Mouse (Mus musculus) layer of hippocampus, adult 9-11 months (tissue): ENCODE results near the gene Hivep3.
A peak's percentile ranks its signal among the peaks of the same experiment; 100 is the strongest.

Source experiments
- DNase-seq: peaks from one replicate; pipeline ENCODE4 v3.0.0; 2022

Gene Hivep3

GRCm38 (mm10) chr4:119733184-119733880 is at the start of gene Hivep3:
Gene Hivep3, plus strand, starts transcription at chr4:119733784.
- DNase-seq, result peak; percentile 99

GRCm38 (mm10) chr4:119685746-119686145 is 47.8 kb upstream of the Hivep3 start:
- no peak for DNase-seq

DNA sequence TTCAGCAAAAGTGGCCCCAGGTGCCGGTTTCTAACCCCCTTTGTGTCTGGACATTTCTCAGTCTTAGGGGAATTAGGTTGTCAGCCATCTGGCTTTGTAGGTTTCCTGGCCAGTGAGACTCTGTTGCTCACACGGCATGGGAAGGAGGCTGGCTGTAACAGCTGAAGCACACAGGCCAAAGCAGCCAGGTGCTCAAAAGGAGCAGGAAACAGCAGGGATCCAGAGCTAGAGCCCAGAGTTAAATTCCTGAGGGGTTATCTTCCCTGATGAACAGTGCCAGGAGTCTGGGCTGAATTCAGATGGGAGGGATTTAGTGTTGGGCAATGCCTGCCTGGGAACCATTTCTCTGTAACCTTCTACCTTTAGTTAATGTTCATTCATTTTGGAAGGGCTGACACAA is 35.2 kb upstream of the Hivep3 start:
- DNase-seq, result no peak

DNA sequence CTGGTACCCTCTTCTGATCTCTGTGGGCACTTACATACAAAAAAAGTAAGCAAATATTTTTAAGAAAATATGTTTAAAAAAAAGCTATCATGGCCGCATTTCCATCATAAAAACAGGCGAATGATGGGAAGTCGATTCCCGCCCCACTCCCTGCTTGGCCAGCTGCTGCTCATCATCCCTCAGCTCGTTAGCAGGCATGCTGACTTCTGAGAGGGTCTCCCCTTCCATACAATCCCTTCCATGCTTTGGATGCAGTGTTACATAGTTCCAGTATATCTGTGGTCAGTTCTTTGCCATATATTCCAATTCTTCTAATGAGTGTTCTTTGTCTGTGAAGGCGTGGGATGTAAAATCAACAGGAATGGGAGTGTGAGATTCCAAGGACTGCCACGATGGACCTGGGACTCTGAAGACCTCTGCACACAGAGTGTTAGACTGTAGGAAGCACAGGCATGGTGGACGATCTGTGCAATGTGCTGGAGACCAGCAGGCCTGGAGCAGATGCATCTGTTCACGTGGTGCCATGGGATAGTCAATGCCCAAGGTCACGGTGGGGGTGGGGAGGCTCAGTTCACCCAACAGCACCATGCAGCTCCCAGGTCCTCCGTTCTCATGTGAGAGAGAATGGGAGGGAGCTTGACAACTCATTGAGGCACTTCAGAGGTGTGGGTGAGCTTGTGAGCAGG is 32.2 kb upstream of the Hivep3 start:
- DNase-seq, result no peak

DNA sequence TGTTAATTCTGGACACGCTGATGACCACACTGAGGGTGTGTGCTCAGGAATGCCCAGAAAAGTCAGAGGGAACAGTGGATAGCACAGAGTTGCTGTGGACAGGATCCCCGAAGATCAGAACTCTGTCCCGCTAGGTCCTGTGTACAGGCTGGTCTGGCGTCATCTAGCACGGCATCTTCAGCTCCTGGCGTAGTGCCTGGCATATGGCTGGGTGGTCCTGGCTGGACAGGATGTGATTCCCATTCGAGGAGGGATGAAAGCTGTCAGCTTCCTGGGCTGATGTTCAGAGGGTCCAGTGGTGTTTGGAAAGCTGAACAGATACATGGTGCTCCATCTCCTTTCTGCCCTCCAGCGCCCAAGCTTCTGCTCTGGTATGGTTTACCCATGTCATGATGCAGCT is 29.6 kb upstream of the Hivep3 start:
- DNase-seq, result no peak

DNA sequence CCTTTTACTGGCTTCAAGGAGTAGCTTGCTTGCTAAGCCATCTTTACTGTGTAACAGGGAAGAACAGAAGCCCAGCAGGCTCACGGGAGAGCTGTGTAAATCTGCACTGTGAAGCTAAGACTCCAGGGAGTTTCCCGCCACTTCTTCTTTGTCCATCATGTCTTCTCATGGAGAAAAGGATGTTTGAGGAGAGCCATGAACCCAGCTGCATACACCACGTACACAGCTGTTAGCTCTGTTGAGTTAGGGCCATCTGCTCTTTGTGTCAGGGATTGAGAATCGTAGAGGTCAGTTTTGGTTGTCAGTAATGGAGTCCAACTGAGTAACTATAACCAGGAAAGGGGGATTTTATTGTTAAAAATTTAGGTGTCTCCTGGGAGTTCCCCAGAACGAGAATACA is 26.3 kb upstream of the Hivep3 start:
- DNase-seq, result no peak

DNA sequence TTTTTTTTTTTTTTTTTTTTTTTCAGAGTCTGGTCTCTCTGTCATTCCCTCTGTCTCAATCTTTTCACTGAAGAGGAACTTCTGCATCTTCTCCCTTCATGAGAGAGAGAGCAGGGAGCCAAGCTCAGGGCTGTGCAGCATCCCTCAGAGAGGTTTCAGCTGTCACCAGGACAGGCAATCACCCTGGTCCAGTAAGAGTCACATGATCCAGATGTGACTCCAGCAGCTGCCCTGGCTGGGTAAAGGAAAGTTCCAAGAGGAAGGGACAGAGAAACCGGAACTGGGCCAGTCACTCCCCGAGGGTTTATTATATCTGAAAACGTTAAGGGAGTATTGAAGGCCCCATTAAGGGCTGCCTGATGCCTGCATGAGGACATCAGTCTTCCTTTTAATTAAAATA is 25.8 kb upstream of the Hivep3 start:
- DNase-seq, result no peak

DNA sequence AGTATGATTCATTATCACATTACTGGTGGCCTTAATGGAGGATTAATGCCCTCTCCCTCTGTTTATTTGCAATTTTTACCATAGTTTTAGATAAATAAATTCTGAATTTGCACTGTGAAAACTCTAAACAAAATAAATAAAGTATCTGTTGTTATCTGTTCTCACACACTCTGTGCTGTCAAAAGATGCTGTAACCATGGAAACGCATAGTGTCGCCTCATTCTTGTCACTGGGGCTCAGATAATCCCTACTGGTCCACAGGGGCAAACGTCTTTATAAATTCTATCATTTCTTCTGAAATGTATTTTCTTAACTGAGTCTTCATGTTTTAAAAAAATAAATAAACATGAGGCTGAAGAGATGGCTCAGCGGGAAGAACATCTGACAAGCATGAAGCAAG is 23.4 kb upstream of the Hivep3 start:
- no peak for DNase-seq

DNA sequence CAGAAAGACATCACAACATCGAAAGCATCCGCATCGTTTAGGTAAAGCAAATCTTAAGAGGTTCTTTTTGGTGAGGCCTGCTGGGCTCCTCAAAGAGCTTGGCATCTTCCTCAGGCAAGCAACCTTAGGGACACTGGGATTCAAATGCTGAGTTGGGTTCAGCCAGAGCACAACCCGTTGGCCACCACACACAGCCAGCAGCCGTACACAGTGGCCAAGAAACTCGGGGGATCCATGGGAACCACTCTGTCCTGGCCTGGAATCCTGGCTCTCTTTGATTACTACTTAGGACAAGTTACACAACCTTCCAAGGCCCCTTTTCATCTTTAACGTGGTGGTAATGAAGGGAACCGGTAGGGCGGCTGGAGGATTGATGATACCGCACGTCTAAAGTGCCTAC is 16.1 kb upstream of the Hivep3 start:
- peak; percentile 68 for DNase-seq

- DNase-seq, result no peak
Measured at GRCm38 (mm10) chr4:119721531-119721930, 12.1 kb upstream of the Hivep3 start.

GRCm38 (mm10) chr4:119726074-119726473 is 7.5 kb upstream of the Hivep3 start:
- no peak for DNase-seq

DNA sequence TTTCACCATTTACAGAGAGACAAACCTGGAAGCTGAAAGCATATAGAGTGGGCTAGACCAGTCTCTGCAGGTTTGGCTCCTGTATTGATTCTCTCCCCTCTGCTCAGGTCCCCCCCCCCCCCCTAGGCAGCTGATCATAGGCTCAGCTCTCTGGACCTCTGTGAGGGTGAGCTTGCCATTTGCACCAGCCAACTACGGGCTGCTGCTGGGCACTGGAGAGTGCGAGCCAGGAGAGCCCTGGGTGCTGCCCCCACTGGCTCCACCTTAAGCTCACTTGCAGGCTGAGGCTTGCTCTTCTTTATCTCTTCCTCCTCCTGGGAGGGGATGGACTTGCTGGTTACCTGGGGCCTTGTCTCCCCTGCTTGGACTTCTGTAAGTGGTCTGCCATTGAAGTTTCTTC is 5.7 kb upstream of the Hivep3 start:
- DNase-seq, result no peak

DNA sequence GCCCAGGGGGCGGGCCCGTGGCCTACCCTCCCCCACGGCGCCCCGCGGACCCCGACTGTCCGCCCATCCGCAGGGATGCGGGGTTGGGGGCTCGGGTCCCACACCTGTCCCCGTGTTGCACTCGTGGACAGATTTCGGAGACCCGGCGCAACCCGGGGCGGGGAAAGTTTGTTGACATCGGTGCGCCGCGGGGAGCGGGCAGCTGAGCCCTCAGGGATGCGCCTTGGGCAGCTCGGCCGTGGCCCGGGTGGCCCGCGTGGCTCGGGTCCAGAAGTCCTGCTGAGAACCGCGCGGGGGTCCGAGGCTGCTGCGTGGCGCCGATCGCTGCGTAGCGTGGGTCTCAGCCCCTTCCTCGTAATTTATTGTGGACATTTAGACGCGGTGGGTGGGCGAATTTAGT is 358 bp downstream of the Hivep3 start:
- DNase-seq, result peak; percentile 34

DNA sequence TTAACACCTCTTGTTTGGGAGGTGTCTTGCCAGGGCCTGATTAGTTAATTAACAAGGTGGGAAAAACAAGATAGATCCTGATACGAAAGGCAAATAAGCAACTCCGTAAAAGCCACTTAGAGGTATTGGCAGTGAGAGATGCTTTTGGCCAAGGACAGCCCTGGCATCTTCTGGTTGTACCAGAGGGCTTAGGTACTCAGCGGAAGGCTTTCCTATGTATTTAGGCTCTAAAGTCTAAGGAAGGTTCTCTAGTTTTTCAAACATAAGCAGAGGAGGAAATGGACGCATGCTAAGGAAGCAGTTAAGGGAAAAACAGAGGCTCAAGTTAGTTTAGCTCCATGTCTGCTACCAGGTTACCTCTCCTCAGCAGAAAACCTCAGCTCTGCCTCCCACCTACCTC is 768 bp downstream of the Hivep3 start:
- DNase-seq, result no peak

DNA sequence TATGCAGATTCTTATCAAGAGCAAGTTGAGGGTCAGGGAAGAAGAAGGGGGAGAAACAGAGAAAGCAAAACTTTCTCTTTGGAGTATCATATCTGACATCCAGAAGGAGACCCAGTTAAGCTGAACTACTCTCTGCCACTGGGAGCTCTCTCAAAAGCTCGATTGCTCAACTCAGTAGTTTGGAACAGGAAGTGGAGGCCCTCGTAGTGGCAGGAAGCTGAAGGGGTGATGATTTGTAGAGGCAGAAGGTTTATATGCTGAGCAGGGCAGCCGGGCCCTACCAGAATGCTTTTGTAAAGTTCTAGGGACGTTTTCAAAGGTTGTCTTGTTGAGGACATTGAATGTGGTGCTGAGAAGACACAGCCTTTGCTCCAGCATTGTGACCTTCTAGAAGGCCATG is 5.1 kb downstream of the Hivep3 start:
- peak; percentile 31 for DNase-seq

DNA sequence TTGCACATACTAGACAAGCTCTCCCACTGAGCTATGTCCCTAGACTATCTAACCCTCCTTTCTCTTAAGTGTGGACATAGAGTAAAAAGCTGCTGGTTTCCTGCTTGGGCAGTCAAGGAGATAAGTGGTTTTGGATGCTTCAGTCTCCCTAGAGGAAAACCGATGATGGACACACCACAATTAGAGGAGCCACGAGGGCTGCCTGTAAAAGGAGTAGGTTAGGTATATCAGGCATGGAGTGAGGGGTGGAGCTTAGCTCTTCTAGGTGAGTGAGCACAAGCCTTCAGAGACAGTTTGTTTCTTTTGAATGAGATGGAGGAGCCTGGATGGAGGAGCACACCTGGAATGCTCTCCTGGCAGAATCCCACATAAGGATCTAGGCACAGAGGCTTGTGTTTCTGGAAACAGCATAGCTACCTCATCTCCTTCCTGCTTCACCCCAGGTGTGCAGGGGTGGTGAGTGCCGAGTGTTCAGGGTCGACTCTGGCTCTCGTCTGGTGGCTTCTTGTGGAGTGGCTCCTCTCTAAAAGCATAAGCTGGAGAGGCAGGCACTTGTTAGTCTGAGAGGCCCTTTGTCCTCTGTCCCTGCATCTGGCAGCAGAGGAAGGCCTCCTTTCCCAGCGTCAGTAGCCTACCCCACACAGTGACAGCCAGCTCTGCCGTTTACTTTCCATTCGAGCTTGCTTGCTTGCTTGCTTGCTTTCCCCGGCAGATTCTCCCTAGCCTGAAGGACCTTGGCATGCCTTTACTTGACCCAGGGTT is 5.9 kb downstream of the Hivep3 start:
- no peak for DNase-seq

GRCm38 (mm10) chr4:119748341-119748740 is 14.8 kb downstream of the Hivep3 start:
- DNase-seq, result peak; percentile 30

DNA sequence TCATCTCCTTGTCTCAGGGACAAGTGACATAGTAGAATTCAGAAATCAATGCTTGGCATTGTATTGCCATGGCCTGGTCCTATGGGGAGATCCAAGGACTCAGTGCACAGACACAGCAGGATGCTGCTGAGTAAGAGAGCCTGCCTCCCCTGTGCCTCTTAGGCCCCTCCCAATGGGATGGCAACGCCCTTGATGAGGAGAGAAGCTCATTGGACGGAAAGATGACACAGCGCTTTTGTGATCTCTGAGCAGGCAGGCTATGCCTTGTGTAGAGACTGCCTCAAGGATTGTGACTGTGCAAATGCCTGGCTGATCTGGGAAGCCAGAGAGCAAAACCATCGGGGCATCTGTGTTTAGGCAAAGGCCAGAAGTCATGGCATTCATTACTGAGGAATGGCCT is 16.6 kb downstream of the Hivep3 start:
- no peak for DNase-seq

GRCm38 (mm10) chr4:119750681-119751211 is 17.2 kb downstream of the Hivep3 start:
- no peak for DNase-seq

DNA sequence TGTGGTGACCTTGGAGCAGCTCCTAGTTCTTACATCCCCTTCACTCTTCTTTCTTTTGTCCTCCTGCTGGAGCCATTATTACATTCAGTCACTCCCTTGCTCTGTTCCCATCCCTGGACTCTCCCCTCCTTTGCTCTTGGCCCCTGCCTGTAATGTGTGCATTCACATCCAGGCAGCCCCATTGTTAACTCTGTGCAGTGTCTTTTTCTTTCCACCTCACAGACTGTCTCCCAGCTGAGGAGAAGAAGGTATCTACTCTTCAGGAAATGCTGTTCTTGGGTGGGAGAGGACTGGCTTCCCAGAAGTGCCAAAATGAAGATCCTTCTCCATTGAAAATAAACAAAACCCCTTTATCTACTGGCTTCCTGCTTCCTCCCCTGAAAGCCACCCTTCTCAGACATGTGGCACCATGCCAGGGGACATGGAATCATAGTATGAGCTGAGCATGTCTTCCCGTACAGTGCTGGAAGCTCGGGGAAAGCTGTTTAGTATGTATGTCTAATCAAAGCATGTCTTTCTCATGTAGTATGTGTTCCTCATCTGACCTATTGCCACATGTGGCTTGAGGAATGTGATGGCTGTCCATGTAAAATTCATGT is 17.9 kb downstream of the Hivep3 start:
- DNase-seq, result no peak

- DNase-seq, result peak; percentile 72
Measured at GRCm38 (mm10) chr4:119759574-119760233, 26.1 kb downstream of the Hivep3 start.

GRCm38 (mm10) chr4:119760820-119761219 is 27.2 kb downstream of the Hivep3 start:
- no peak for DNase-seq
